Mouse (Mus musculus) G1E (cell line): ENCODE measurements around the gene Krt36.

ENCODE experiments used
- CTCF ChIP-seq: IDR thresholded peaks from 2 replicates; pipeline ENCODE4 v1.5.1; 2012; ENCODE audit warnings: low read depth, low read length, inconsistent platforms, mixed read lengths
- GATA1 ChIP-seq: IDR thresholded peaks from 2 replicates; pipeline ENCODE4 v1.6.1; 2012; ENCODE audit warnings: borderline replicate concordance, low read length, inconsistent platforms, mixed read lengths
- POLR2AphosphoS5 ChIP-seq: IDR thresholded peaks from 2 replicates; pipeline ENCODE4 v1.6.1; 2012; ENCODE audit warnings: low read depth, low read length, inconsistent platforms; ENCODE audit not compliant: insufficient replicate concordance
- TAL1 ChIP-seq: conservative IDR thresholded peaks from 2 replicates; pipeline ENCODE4 v1.6.1; 2012; ENCODE audit warnings: low read depth, low read length, inconsistent platforms, mixed read lengths

DNA sequence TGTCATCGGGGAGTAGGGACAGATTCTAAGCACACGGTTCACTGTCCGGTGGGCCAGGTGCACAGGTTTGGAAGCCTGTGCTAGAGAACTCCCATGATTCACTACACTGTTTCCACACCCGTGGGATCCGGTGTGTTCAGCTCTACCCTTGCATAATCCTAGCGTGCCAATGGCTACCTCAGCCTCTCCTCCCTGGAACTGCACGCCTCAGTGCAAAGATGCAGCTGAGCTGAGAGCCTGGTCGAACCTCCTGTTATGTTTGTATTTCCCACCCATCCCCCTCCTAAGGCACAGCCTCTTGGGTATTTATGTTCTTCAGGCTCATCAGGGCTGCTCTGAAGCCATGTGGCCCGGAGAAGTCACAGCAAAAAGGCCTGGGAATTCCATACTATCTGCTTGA lies 7.6 kb downstream of the Krt36 start:
- TF ChIP-seq CTCF (no peak), GATA1 (no peak), POLR2AphosphoS5 (no peak), TAL1 (no peak)
